Mouse (Mus musculus) megakaryocyte, embryonic 14.5 days (primary cell): ENCODE measurements at regions not wholly inside any gene's neighbourhood (a gene's known extent, or its start where the extent isn't known, plus 50 kb on each side); places are given as distances from the start of the nearest gene placed in this dataset.

Experiments
- H3K27me3 ChIP-seq: replicated peaks from 2 replicates; pipeline ENCODE3; 2012; ENCODE audit warnings: inconsistent platforms
- H3K36me3 ChIP-seq: replicated peaks from 2 replicates; pipeline ENCODE3; 2012; ENCODE audit warnings: low read length, inconsistent platforms, mixed read lengths
- H3K4me1 ChIP-seq: 2 replicates; pipeline ENCODE4 v1.6.1; 2012; ENCODE audit warnings: inconsistent platforms
- H3K4me3 ChIP-seq: replicated peaks from 2 replicates; pipeline ENCODE3; 2012; ENCODE audit warnings: moderate library complexity, mild to moderate bottlenecking, inconsistent platforms
- H3K9me3 ChIP-seq: 2 replicates; pipeline ENCODE4 v1.6.1; 2012; ENCODE audit warnings: inconsistent platforms
- FLI1 ChIP-seq: IDR thresholded peaks from 2 replicates; pipeline ENCODE4 v1.6.1; 2012; ENCODE audit warnings: low read length, inconsistent platforms, mixed read lengths
- GATA1 ChIP-seq: IDR thresholded peaks from 3 replicates; pipeline ENCODE4 v1.6.1; 2012; ENCODE audit warnings: mixed read lengths, low read length, inconsistent platforms, borderline replicate concordance

GRCm38 (mm10) chr16:8002339-8003089 lies 422.4 kb downstream of the Tmem114 start:
- Histone ChIP-seq H3K36me3 (no peaks in the 10 kb centered on the region), H3K27me3 (no peaks in the 10 kb centered on the region), H3K4me3 (no peak overlapping the region), H3K9me3 (peaks cover 35% of the 10 kb centered on the region), H3K4me1 (no peaks in the 10 kb centered on the region)
- TF ChIP-seq FLI1: no peak
- TF ChIP-seq GATA1: no peak

GRCm38 (mm10) chr16:7982816-7983215 lies 442.1 kb downstream of the Tmem114 start:
- Histone ChIP-seq H3K4me1 (no peaks in the 10 kb centered on the region), H3K27me3 (no peaks in the 10 kb centered on the region), H3K4me3 (no peak overlapping the region), H3K9me3 (no peaks in the 10 kb centered on the region), H3K36me3 (no peaks in the 10 kb centered on the region)
- TF ChIP-seq FLI1 (no peak), GATA1 (no peak)

GRCm38 (mm10) chr16:7978466-7978865 lies 446.5 kb downstream of the Tmem114 start:
- H3K36me3 ChIP-seq: no peaks in the 10 kb centered on the region
- no peaks in the 10 kb centered on the region for H3K4me1 ChIP-seq
- H3K9me3 ChIP-seq: no peaks in the 10 kb centered on the region
- TF ChIP-seq GATA1 (no peak), FLI1 (no peak)
- H3K4me3 ChIP-seq: no peak overlapping the region
- H3K27me3 ChIP-seq: no peaks in the 10 kb centered on the region

- Histone ChIP-seq H3K9me3 (peaks cover 16% of the 10 kb centered on the region), H3K27me3 (no peaks in the 10 kb centered on the region), H3K36me3 (no peaks in the 10 kb centered on the region), H3K4me3 (no peak overlapping the region), H3K4me1 (no peaks in the 10 kb centered on the region)
- TF ChIP-seq GATA1 (no peak), FLI1 (no peak)
Measured at GRCm38 (mm10) chr16:7951616-7952015, 473.3 kb downstream of the Tmem114 start.

GRCm38 (mm10) chr16:7942333-7942732 lies 482.6 kb downstream of the Tmem114 start:
- Histone ChIP-seq H3K9me3 (peaks cover 3% of the 10 kb centered on the region), H3K4me3 (no peak overlapping the region), H3K27me3 (no peaks in the 10 kb centered on the region), H3K4me1 (no peaks in the 10 kb centered on the region), H3K36me3 (no peaks in the 10 kb centered on the region)
- TF ChIP-seq GATA1 (no peak), FLI1 (no peak)

GRCm38 (mm10) chr16:7937167-7937566 lies 487.8 kb downstream of the Tmem114 start:
- Histone ChIP-seq H3K4me1 (no peaks in the 10 kb centered on the region), H3K36me3 (no peaks in the 10 kb centered on the region), H3K4me3 (no peak overlapping the region), H3K27me3 (no peaks in the 10 kb centered on the region), H3K9me3 (no peaks in the 10 kb centered on the region)
- TF ChIP-seq GATA1: no peak
- TF ChIP-seq FLI1: no peak

GRCm38 (mm10) chr16:7932322-7932721 lies 492.6 kb downstream of the Tmem114 start:
- no peak for TF ChIP-seq FLI1
- TF ChIP-seq GATA1: no peak
- no peaks in the 10 kb centered on the region for H3K4me1 ChIP-seq
- no peaks in the 10 kb centered on the region for H3K27me3 ChIP-seq
- H3K4me3 ChIP-seq: no peak overlapping the region
- H3K36me3 ChIP-seq: no peaks in the 10 kb centered on the region
- no peaks in the 10 kb centered on the region for H3K9me3 ChIP-seq

- Histone ChIP-seq H3K4me1 (no peaks in the 10 kb centered on the region), H3K27me3 (no peaks in the 10 kb centered on the region), H3K4me3 (no peak overlapping the region), H3K9me3 (no peaks in the 10 kb centered on the region), H3K36me3 (no peaks in the 10 kb centered on the region)
- TF ChIP-seq FLI1 (no peak), GATA1 (no peak)
Measured at GRCm38 (mm10) chr16:7931676-7932075, 493.3 kb downstream of the Tmem114 start.

GRCm38 (mm10) chr16:7929112-7929511 lies 495.8 kb downstream of the Tmem114 start:
- H3K36me3 ChIP-seq: no peaks in the 10 kb centered on the region
- TF ChIP-seq FLI1 (no peak), GATA1 (no peak)
- no peak overlapping the region for H3K4me3 ChIP-seq
- no peaks in the 10 kb centered on the region for H3K27me3 ChIP-seq
- H3K9me3 ChIP-seq: no peaks in the 10 kb centered on the region; the same call in 1 of the 2 replicates
- no peaks in the 10 kb centered on the region for H3K4me1 ChIP-seq

- Histone ChIP-seq H3K4me1 (no peaks in the 10 kb centered on the region), H3K36me3 (no peaks in the 10 kb centered on the region), H3K27me3 (no peaks in the 10 kb centered on the region), H3K4me3 (no peak overlapping the region), H3K9me3 (no peaks in the 10 kb centered on the region; the same call in 1 of the 2 replicates)
- no peak for TF ChIP-seq GATA1
- TF ChIP-seq FLI1: no peak
Measured at GRCm38 (mm10) chr16:7928391-7928935, 496.5 kb downstream of the Tmem114 start.
